Mouse (Mus musculus) skeletal muscle tissue, adult 2 months (tissue): Measurements from ENCODE around the gene Hs2st1.

Source experiments
- DNase-seq: peaks from one replicate; pipeline ENCODE4 v3.0.0-alpha.2; 2012; ENCODE audit warnings: low read depth, low spot score

The Hs2st1 gene

DNA sequence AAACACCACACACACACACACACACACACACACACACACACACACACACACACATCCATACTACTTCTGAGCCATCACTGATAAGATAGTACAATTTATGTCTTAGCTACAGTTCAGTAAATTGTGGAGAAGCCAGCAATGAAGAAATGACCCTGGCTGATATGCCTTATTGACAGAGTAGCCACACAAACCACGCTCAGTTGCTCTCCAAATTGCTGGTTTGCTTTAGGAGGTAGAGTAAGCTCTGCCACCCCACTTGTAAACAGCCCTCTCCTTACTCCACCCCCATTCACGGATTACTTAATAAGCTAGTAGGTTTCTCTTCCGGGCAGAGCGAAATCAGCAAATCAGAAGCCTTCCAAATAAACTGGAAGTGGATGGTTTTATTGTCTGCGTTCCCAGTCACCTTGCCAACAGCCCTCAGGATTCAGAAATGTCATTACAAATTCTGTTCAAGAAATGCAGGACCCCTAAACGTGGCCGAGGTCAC is 175.5 kb downstream of the Hs2st1 start:
- no peak for DNase-seq

DNA sequence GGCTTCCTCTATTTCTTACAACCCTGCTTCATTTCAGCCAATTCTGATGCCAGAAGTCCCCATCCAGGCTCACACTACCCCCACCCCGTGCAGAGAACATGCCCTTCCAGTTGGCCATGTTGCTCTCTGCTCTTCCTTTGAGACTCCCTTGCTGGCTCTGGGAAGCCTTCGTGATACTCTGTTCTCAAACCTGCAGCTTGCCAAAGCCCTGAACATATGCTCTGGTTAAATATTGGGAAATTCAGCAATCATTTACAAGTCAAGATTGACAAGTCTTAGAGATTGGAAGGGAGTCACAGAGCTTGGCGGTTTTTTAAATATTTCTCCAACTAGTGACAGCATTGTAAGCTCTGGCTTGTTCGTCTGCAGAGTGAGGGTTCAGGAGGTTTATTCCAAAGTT is 183.5 kb downstream of the Hs2st1 start:
- no peak for DNase-seq

DNA sequence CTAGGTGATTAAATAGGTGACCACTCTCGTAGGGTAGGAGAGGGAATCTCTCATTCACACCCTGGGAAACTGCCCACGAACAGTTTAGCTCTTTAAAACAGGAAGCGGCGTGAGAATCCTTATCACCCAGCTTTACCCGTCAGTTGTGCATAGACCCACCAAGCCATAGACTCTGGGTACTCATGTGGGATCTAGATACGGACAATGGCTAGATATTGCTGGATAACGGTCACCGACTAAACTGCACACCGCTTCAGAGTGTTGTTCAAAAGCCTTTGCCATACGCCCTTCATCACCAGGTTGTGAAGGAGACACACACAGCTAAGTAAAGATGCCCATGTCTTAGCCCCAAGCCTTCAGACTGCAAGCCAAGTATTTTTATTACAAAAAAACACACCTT is 185.3 kb downstream of the Hs2st1 start:
- DNase-seq = no peak

DNA sequence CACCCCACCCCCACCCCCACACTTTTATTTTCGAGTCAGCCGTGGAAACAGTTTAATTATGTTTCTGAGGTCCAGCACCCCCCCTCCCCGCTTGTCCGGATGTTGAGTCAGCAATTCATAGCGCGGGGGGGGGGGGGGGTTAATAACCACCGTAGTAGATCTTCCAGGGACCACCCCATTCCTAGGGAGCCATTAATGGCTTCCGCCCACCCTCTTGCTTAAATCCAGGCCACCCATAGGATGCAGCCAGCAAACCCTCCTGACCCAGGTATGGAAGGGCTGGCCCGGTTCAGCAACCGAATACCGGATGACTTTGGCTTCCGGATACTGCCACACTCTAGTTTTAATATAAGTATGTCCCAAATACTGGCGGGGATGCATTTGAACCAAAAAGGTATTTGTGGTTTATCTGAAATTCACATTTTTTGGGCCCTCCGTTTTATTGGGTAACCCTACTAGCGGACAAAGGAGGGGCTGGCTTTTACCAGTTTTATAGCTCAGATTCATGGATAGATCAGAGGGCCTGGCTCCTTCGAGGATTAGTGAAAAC is 188.5 kb downstream of the Hs2st1 start:
- no peak for DNase-seq

DNA sequence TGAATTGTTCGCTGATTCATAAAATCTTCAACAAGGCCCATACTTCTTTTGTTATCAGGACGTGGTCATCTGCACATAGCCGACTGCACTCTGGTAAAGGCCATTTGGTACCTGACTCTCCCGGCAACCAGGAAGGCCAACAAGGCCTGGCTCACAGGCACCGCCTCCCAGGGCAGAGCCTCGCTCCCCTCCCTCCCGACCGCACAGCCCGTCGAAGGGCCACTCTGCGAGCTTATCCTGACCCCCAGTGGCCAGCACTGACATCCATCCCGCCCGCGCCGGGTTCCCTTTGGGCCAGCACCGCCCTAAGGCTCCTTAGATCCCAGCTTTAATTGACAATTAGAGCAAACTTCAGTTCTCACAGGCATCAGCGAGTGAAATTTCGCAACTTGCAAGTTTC is 189.1 kb downstream of the Hs2st1 start:
- peak; percentile 56 for DNase-seq

DNA sequence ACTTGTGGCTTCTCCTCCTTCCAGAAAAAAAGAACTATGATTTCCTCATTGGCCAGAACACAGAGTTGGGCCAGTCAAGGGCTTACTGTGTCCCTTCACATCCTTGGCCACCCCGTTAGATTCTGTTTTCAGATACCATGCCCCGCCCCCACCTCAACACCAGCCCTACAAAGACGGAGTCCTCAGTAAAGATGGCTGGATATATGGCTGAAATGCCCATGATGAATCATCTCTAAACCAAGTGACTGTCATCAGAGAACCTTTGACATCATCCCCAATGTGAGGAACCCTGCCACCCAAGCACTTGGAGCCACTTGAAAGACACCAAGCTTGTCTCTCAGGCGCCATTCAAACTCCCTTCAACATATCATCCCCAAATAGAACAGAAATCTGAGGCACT is 190.2 kb downstream of the Hs2st1 start:
- DNase-seq = no peak
